Mouse (Mus musculus) liver, adult 2 months (tissue): ENCODE results near the gene Rragd.

Source experiments
- CTCF ChIP-seq: fragments of 200-500 bp; IDR thresholded peaks from 2 replicates; pipeline ENCODE4 v1.5.1; 2011; ENCODE audit warnings: low read depth, low read length, control low read depth
- POLR2A ChIP-seq: fragments of 200-500 bp; IDR thresholded peaks from 2 replicates; pipeline ENCODE4 v1.6.1; 2011; ENCODE audit warnings: low read length, control low read depth; ENCODE audit not compliant: insufficient read depth; ENCODE audit errors: extremely low read depth

DNA sequence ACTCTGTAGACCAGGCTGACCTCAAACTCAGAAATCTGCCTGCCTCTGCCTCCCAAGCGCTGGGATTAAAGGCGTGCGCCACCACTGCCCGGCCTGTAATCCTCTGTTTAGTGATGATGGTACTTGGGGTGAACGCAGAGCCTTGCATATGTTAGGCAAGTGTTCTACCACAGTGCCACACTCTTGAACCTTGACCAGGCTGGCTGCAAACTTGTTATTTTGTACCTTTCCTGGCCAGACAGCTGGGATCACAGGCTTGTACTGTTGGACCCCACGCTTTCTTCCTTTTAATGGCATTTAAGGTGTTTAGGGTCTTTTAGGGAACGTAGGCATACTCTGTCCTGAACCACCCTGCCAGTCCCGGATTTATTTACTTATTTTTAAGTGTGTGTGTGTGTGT is 16.2 kb downstream of the Rragd start:
- TF ChIP-seq POLR2A: no peak
- no peak for TF ChIP-seq CTCF
